Mouse (Mus musculus): ENCODE data around the gene Gm20532. TPM values are rescaled to one million over a fixed set of nuclear protein-coding genes. Genes with fewer than 3 reads are reported as not detected.

The Gm20532 gene
- not detected in 2 replicates for polyA plus RNA-seq (2012; rRNA removed)

GRCm38 (mm10) chr2:26586294-26587043 lies at the start of gene Gm20532:
Gene Gm20532 (plus strand): TSS chr2:26586639.
- WGBS = 1% methylated on average over 65 of the region's 65 CpGs
- no peak for DNase-seq
- TF ChIP-seq CTCF (IDR thresholded peaks at IDR 0.05; ENCODE audit: insufficient read depth, low read length) = peak; percentile 14; the same call in 1 of the 2 replicates
- TF ChIP-seq POLR2A (IDR thresholded peaks at IDR 0.05; ENCODE audit: borderline replicate concordance, extremely low read depth, low read depth, low read length) = 0 out of 2 replicates have a peak, but pooled peaks have one; percentile 27
- Histone ChIP-seq H3K4me1 (ENCODE audit: control insufficient read depth, insufficient read depth, low read length) (peaks cover 8% of the 10 kb centered on the region; the same call in 1 of the 2 replicates), H3K4me3 (replicated peaks; ENCODE audit: extremely low read depth, low read depth, low read length) (peak within 1 kb of the TSS; percentile 88)

GRCm38 (mm10) chr2:26539516-26539915 lies 46.9 kb upstream of the Gm20532 start:
- H3K4me1 ChIP-seq (ENCODE audit: control insufficient read depth, insufficient read depth, low read length) = peaks cover 20% of the 10 kb centered on the region
- no peak overlapping the region for H3K4me3 ChIP-seq (replicated peaks; ENCODE audit: extremely low read depth, low read depth, low read length)
- WGBS = 82% methylated on average over 2 of the region's 2 CpGs
- no peak for DNase-seq
- TF ChIP-seq CTCF (IDR thresholded peaks at IDR 0.05; ENCODE audit: insufficient read depth, low read length) (no peak), POLR2A (IDR thresholded peaks at IDR 0.05; ENCODE audit: borderline replicate concordance, extremely low read depth, low read depth, low read length) (no peak)

GRCm38 (mm10) chr2:26540721-26541120 lies 45.7 kb upstream of the Gm20532 start:
- no peak for TF ChIP-seq POLR2A (IDR thresholded peaks at IDR 0.05; ENCODE audit: borderline replicate concordance, extremely low read depth, low read depth, low read length)
- no peak for TF ChIP-seq CTCF (IDR thresholded peaks at IDR 0.05; ENCODE audit: insufficient read depth, low read length)
- WGBS = 66% methylated on average over 7 of the region's 7 CpGs
- DNase-seq = no peak
- H3K4me1 ChIP-seq (ENCODE audit: control insufficient read depth, insufficient read depth, low read length) = peaks cover 14% of the 10 kb centered on the region
- H3K4me3 ChIP-seq (replicated peaks; ENCODE audit: extremely low read depth, low read depth, low read length) = no peak overlapping the region

GRCm38 (mm10) chr2:26541258-26541910 lies 45.1 kb upstream of the Gm20532 start:
- Histone ChIP-seq H3K4me1 (ENCODE audit: control insufficient read depth, insufficient read depth, low read length) (peaks cover 14% of the 10 kb centered on the region), H3K4me3 (replicated peaks; ENCODE audit: extremely low read depth, low read depth, low read length) (no peak overlapping the region)
- no peak for TF ChIP-seq POLR2A (IDR thresholded peaks at IDR 0.05; ENCODE audit: borderline replicate concordance, extremely low read depth, low read depth, low read length)
- TF ChIP-seq CTCF (IDR thresholded peaks at IDR 0.05; ENCODE audit: insufficient read depth, low read length) = no peak
- no peak for DNase-seq
- 67% methylated on average over 9 of the region's 9 CpGs for WGBS

GRCm38 (mm10) chr2:26543155-26543554 lies 43.3 kb upstream of the Gm20532 start:
- DNase-seq = no peak
- H3K4me3 ChIP-seq (replicated peaks; ENCODE audit: extremely low read depth, low read depth, low read length) = no peak overlapping the region
- WGBS = 47% methylated on average over 4 of the region's 4 CpGs
- TF ChIP-seq POLR2A (IDR thresholded peaks at IDR 0.05; ENCODE audit: borderline replicate concordance, extremely low read depth, low read depth, low read length) (no peak), CTCF (IDR thresholded peaks at IDR 0.05; ENCODE audit: insufficient read depth, low read length) (no peak)
- H3K4me1 ChIP-seq (ENCODE audit: control insufficient read depth, insufficient read depth, low read length) = peaks cover 14% of the 10 kb centered on the region

GRCm38 (mm10) chr2:26543768-26544167 lies 42.7 kb upstream of the Gm20532 start:
- H3K4me1 ChIP-seq (ENCODE audit: control insufficient read depth, insufficient read depth, low read length) = peaks cover 14% of the 10 kb centered on the region
- 76% methylated on average over 8 of the region's 8 CpGs for whole genome bisulfite sequencing
- H3K4me3 ChIP-seq (replicated peaks; ENCODE audit: extremely low read depth, low read depth, low read length) = no peak overlapping the region
- DNase-seq = no peak
- TF ChIP-seq POLR2A (IDR thresholded peaks at IDR 0.05; ENCODE audit: borderline replicate concordance, extremely low read depth, low read depth, low read length) = no peak
- TF ChIP-seq CTCF (IDR thresholded peaks at IDR 0.05; ENCODE audit: insufficient read depth, low read length) = no peak

- TF ChIP-seq POLR2A (IDR thresholded peaks at IDR 0.05; ENCODE audit: borderline replicate concordance, extremely low read depth, low read depth, low read length) (no peak), CTCF (IDR thresholded peaks at IDR 0.05; ENCODE audit: insufficient read depth, low read length) (no peak)
- Histone ChIP-seq H3K4me3 (replicated peaks; ENCODE audit: extremely low read depth, low read depth, low read length) (no peak overlapping the region), H3K4me1 (ENCODE audit: control insufficient read depth, insufficient read depth, low read length) (peaks cover 15% of the 10 kb centered on the region)
- DNase-seq = no peak
- 36% methylated on average over 3 of the region's 3 CpGs for WGBS
These were observed 42.2 kb upstream of the Gm20532 start for GRCm38 (mm10) chr2:26544265-26544664.

- no peak overlapping the region for H3K4me3 ChIP-seq (replicated peaks; ENCODE audit: extremely low read depth, low read depth, low read length)
- no peak for DNase-seq
- WGBS = 60% methylated on average over 2 of the region's 2 CpGs
- H3K4me1 ChIP-seq (ENCODE audit: control insufficient read depth, insufficient read depth, low read length) = peaks cover 39% of the 10 kb centered on the region
- no peak for TF ChIP-seq CTCF (IDR thresholded peaks at IDR 0.05; ENCODE audit: insufficient read depth, low read length)
- TF ChIP-seq POLR2A (IDR thresholded peaks at IDR 0.05; ENCODE audit: borderline replicate concordance, extremely low read depth, low read depth, low read length) = no peak
These were observed 39.0 kb upstream of the Gm20532 start for GRCm38 (mm10) chr2:26547481-26547880.

GRCm38 (mm10) chr2:26549801-26550200 lies 36.6 kb upstream of the Gm20532 start:
- Histone ChIP-seq H3K4me1 (ENCODE audit: control insufficient read depth, insufficient read depth, low read length) (peaks cover 29% of the 10 kb centered on the region), H3K4me3 (replicated peaks; ENCODE audit: extremely low read depth, low read depth, low read length) (no peak overlapping the region)
- WGBS = 34% methylated on average over 10 of the region's 10 CpGs
- peak; percentile 28 for DNase-seq
- TF ChIP-seq POLR2A (IDR thresholded peaks at IDR 0.05; ENCODE audit: borderline replicate concordance, extremely low read depth, low read depth, low read length) = no peak
- TF ChIP-seq CTCF (IDR thresholded peaks at IDR 0.05; ENCODE audit: insufficient read depth, low read length) = no peak

Measured in lung, adult 2 months (tissue).